Mouse (Mus musculus): ENCODE measurements around the gene Nphs1.
"Not testable (repeated sequence)": the region's sequence is repeated elsewhere in the genome, so short reads cannot be mapped to it uniquely, and the experiment has no call there.

Nphs1 gene

DNA sequence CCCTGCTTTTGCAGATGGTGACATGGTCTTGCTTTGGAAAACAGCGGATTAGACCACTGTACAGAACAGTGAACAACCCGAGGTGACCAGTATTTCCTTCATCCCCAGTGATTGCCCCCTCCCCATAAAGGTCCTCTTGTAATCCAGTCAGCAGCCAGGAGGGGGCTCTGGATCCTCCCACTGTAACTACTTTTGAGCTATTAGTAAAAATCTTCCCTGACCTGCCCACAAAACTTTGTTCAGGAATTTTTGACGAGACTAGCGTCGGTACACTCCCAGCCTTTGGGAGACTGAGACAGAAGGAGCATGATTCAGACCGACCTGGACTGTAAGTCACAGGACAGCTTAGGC lies 32.8 kb downstream of the Nphs1 start:
- no peak for DNase-seq (ENCODE audit: low spot score in 2 of 2)

DNA sequence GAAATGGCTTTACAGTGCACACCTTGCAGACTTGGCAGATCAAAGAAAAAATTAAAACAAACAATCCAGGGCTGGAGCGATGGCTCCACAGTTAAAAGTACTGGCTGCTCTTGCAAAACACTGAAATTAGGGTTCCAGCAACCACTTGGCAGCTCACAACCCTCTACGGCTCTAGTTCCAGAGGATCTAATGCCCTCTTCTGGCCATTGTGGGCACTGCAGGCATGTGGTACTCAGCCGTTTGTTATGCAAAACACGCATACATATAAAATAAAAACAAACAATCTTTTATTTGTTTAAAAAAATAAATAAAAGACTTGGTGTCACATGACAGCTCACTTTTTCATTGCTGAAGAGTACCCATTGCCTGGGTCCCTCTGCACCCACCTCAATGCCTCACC lies 34.6 kb downstream of the Nphs1 start:
- peak; percentile 45 to 65 for DNase-seq (ENCODE audit: low spot score in 2 of 2)

DNA sequence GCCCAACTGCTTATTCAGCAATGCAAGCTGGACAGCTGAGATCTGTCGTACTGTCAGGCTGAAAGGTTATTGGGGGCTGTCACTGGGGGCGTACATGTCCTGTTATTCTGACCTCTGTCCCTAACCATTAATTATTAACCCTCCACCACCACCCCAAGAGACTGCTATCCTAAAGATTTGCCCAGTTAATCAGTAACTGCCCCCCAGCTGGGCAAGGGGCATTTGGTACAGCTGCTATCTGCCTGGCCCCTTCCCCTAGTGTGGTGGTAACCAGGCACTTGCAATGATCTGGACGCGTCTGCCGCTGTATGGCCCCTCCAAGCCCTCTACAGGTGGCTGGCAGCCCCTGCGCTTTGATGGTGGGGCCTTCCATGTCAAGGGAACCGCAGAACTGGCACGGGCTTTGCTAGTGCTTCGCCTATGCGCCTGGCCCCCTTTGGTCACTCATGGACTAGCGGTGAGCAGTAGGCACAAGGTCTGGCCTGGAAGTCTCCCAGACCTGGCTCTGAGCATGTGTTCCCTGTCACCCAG lies 35.4 kb downstream of the Nphs1 start, which contains the start of gene Prodh2:
Gene Prodh2 (plus strand): TSS at position 222 of the 531 bp plus-strand sequence.
- DNase-seq (ENCODE audit: low spot score in 2 of 2): no peak

DNA sequence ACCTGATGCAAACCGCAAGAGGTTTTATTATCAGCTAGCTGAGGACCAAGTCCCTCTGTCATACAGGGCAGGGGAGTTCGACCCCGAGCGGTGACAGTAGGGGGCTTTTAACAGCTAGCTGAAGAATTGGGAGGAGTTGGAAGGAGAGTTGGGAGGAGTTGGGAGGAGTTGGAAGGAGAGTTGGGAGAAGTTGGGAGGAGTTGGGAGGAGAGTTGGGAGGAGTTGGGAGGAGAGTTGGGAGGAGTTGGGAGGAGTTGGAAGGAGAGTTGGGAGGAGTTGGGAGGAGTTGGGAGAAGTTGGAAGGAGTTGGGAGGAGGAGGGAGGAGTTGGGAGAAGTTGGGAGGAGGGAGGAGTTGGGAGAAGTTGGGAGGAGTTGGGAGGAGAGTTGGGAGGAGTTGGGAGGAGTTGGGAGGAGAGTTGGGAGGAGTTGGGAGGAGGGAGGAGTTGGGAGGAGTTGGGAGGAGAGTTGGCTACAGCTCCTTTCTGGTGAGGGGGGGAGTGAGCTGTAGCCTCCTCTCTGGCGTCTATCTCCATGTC lies 37.5 kb downstream of the Nphs1 start:
- not testable (repeated sequence) for DNase-seq (ENCODE audit: low spot score in 2 of 2)

DNA sequence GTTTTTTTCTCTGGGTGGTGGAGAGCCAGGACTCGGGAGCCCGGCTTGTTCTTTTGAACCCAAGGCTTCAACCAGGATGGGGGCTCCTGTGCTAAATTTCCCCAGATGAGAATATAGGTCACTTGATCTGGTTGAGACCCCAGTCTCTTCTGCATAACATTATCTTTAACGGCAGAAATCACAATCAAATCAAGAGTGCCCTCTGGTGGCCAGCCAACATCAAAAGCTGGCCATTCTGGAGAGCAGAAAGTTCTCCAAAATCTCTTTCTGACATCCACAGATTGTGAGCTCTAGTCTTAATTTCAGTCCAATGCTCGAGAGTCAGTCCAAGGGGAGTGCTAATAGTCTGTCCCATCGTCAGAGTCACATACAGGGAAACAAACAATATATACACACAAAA lies 43.0 kb downstream of the Nphs1 start:
- DNase-seq (ENCODE audit: low spot score in 2 of 2): not testable (repeated sequence)

DNA sequence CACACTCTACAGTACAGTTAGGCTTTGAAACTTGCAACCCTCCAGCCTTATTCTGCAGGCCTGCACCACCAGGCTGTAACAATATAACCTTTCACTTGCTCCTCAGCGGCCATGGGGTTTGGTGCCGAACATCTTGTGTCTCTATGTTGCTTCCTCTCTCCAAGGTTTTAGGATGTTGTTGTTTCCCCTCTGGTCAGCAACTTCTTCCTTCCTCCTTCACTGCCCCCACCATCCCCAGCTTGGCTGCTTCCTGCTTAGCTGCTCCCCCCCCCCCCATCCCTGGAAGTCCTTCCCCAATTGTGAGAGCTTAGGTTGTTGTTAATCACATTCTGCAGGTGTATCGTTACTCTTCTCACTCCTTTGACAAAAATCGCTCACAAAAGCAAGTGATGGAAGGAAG lies 49.9 kb downstream of the Nphs1 start:
- DNase-seq (ENCODE audit: low spot score in 2 of 2): no peak

DNA sequence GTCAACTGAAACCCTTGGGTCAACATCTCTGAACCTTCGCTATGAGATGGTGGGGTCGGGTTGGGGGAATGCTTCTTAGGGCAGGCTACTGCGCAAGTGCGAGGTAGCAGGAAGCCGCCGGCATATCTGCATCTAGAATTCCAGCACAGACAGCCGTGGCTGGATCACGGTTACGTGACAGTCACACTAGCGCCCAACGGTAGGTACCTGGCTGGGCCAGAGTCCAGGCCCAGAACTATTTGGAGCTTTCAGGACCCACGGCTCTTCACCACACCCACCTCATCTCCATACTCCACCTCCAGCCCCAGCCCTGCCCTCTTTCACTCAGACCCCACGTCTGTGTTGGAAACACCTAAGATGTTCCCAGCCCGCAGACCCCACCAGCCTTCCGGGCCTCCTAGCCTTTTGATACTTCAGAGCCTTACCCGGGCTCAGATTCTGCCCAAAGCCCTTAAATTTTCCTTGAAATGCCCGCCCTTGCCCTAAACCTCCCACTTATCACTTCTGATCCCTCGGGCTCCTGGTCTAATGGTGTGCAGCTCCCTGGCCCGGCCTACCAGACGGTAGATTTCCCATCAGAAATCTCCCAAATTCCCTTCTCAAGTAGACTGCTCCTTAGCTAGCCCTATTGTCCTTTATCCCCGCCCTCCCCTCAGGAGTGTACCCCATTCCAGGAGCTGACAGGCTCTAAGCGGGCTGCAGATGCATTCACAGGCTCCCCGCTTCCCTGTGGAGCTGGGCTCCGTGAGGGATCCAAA lies 57.1 kb downstream of the Nphs1 start:
- DNase-seq (ENCODE audit: low spot score in 2 of 2): no peak

DNA sequence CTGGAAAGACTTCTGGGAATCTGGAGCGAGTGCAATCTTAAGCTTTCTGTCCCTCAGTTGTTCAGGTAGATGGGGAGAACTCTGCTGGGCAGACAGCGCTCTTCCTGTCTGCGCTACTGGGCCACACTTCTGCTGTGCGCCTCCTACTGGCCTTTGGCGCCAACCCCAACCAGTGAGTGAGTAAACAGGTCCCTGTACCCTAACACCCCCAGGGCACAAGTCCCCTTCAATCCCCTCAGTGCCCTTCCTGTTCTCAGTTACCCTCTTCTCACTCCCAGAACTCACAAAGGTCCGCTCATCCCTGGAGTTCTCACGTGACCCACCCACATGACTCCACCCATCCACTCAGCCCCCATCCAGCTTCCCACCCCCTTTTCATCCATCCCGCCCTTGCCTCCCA lies 60.2 kb downstream of the Nphs1 start:
- DNase-seq (ENCODE audit: low spot score in 2 of 2): no peak

DNA sequence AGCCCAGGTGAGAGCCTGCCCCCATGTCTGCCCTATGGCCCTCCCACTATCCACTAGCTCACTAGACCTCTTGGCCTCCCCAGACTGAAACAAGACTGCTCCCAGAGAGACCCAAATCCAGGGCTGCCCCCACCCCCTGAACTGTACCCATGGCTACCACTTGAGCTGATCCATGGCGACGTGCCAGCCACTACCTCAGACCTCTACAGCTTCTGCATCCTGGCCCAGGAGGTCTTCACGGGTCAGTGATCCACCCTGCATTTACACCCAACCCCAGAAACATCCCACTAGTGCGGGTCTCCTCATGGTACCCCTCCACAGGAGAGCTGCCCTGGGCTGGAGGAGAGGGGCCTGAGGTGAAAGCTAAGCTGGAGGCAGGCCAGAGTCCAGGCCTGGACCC lies 62.3 kb downstream of the Nphs1 start:
- DNase-seq (ENCODE audit: low spot score in 2 of 2): no peak

DNA sequence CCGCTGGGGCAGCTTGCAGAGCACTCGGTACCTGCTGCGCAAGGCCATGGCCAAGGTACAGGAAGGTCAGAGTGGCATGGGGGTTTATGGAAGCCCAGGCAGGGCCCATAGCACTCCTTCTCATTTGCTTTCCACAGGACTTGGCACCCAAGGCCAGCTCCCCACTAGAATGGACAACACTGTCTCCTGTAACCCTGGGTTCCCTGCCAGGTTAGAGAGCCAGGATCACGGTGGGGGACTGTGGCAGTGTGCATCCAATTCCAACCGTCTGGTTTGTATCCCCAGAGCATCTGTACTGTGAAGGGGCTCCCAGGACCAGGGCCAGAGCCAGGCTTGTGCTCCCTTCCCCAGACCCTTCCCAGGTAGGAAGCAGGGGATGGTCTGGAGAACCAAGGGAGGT lies 62.7 kb downstream of the Nphs1 start:
- no peak for DNase-seq (ENCODE audit: low spot score in 2 of 2)

DNA sequence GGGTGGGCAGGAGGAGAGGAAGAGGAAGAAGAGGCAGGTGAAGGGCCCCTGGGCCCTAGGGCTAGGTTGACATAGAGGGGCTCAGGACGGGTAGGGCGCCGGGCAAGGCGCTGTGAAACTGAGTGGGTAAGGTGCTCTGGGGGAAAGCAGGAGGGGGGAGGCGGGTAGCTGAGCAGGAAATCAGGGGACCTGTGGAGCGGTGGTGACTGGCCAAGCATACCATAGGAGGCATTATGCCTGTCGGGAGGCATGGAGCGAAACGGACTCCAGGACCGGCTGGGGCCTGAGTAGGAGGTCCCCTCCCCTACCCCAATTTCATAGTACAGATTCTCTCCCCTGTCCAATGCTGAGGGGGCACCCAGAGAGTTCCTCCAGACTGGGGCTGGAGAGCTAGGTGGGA lies 64.8 kb downstream of the Nphs1 start:
- DNase-seq (ENCODE audit: low spot score in 2 of 2): no peak

DNA sequence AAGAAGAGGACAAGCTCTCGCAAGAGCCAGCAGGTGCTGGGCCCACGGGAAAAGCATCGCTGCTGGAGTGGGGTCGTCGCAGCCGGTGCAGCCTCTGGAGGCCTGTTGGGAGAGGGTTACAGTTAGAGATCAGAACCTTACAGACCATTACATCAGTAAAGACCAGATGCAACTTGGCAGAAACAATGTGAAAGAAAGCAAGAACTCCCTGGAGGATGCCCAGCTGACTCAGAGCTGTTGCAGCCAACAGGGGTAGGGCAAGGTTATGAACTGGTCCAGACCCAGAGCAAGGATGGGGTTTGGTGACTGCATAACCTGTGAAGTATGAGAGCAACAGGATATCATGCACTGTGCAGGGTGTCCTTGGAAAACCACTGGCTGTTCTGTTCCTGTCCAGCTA lies 66.4 kb downstream of the Nphs1 start:
- no peak for DNase-seq (ENCODE audit: low spot score in 2 of 2)

DNA sequence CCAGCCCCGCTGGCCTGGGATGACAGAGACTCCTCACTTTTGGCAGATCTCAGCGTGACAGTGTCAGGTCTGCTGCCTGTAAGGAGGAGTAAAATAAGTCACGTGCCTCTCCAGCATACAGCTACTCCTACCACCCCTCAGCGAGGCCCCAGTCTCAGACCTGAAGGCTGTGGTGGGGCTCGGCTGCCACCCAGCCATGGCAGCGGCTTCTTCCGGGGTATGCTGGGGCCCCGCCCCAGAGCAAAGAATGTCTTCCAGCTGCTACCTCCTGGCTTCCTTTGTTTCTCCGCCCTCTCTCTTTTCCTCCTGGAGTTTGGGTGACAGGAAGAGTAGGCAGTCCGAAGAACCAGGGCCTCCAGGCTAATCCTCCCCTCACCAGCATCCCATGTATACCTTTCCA lies 67.8 kb downstream of the Nphs1 start:
- DNase-seq (ENCODE audit: low spot score in 2 of 2): no peak

DNA sequence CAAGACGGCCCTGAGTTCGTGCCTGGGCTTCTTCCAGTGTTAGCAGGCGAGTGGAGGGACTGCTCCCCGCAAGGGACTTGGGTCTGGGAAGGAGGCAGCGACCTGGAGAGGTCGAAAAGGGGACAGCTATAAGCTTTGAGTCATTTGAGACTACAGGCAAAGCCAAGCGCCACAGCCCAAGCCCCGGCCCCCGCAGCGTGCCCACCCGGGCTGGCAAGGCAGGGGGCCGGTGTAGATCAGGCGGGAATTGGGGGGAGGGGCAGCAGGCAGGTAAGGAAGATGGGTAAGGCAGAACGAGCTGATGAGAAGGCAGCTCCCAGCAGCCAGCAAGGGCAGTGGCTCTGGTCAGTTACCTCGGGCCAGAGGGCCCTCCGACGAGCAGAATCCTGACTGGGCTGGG lies 68.3 kb downstream of the Nphs1 start:
- DNase-seq (ENCODE audit: low spot score in 2 of 2): no peak

DNA sequence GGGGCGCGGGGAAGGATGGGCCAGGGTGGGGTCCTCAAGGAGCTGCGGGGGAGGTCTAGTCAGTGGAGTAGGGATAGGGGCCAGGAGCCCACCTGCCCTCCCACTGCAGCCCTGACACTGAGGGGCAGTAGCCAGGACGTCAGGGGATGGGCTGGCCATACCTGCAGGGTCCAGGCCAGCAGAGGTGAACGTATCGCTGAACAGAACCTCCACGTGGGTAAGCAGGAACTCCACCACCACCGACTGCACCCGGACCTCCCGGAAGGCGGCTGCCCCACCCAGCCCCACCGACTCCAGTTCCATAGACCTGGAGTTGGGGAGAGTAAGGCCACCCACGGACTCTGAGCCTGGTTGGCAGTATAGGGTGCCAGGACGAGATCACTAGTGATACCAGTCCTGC lies 68.9 kb downstream of the Nphs1 start:
- DNase-seq (ENCODE audit: low spot score in 2 of 2): no peak

DNA sequence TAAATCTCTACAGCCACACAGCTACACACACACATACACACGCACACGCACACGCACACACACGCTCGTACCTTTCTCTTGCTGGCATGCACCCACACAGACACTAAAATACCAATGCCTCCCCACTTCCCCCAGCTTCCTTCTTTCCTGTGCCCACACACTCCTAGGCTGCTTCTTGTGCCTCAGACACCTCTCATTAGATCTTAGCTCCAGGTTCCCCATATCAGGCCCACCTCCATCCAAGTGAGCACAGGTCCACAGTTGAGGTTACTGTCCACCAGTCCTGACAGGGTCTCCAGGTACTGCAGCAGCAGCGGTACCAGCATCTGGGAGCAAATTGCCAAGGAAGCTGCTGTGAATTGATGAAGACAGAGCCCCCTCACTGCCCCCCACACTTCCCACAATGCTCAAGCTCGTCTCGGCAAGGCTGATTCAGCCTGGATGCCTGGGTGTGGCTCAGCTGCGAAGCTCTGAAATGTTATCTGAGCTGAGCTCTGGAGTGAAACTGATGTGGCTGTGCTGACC lies 73.2 kb downstream of the Nphs1 start:
- DNase-seq (ENCODE audit: low spot score in 2 of 2): no peak

DNA sequence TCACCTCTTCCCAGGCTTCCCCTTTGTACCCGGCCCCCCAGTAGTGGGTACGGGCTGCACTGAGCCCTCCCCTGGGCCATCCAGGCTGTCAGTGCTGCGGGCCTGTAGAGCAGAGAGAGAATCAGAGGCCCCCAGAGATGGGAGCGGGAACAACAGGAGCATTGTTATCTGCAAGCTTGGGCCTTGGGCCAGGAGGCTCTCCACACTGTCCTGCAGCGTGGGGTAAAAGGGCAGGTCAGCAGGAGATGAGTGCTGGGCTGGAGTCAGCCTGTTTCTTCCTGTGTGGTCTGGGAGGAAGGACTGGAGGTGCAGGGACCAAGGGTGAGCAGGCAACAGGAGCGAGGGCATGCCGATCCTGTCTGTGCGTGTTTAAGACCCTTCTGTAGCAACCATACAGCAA lies 74.8 kb downstream of the Nphs1 start:
- DNase-seq (ENCODE audit: low spot score in 2 of 2): no peak

DNA sequence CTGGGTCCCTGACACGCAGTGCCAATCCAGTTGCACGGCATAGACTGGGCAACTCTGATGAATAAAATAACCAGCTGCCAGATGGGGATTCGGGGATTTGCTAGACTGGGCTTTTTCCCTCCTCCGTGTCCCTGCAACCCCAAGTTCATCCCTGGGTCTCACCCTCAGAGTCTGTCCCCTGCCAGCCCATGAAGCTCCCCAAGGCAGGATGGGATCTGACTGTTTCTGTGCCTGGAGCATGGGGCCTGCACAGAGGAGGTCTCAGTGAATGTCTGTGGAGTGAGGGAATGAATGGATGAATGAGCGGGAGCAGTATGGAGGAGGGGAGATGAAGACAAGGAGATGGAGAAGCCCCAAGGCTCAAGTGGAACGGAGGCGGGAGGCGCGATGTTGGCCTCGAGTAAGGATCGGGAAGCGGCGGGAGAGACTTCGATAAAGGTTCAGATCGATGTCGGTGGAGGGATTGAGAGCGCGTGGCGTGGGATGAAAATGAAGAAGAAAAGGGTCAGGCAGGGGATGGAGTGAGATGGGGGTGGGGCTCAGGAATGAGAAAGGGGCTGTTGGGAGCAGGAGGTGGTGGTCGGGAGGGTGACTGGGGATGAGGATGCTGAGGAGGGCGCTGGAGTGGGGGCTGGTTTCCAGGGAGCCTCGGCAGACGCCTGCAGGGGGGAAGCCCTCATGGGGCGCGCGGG lies 76.0 kb downstream of the Nphs1 start:
- no peak for DNase-seq (ENCODE audit: low spot score in 2 of 2)

DNA sequence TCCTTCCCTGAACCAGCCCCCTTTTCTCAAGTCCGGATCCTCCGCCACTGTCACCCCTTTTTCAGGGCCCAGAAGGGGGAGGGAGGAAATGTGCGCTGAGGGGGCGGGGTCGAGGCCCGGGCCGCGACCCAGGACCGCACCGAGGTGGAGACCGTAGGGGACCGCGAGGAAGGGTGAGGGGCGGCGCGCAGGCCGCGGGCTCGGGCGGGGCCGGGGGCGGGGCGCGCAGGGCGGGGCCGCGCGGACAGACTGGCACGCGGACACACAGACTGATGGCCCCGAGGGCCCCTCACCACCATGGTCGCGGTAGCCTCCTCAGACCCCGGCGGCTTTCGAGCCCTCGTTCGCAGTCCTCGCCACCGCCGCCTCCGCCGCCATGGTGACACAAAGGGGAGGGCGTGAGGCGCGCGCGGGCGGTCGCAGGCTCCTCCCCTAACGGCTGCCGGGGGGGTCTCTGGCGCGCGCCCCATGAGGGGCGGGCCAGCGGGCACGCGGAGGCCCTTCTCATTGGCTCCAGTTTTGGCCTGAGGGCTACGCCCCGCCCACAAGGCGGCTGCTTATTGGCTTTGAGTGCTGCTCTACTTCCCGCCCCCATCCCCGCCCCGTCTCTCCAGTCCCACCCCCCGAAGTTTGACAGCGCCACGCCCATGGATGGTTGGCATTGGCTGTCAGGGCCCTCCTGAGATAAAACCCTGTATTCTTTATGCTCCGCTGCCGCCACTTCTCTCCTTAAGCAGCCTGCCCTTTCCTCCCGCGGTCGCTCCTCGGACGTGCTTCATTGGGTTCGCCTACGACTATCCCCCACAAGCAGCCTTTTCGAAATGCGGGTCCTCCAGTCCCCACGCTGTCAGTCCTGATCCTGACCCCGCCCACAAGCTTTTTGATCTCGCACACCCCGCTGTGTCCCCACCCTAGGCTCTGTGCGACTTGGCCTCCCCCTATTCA lies 76.8 kb downstream of the Nphs1 start, which contains the start of gene Arhgap33:
Gene Arhgap33 (minus strand): TSS at position 428 of the 945 bp plus-strand sequence.
- peak; percentile 90 for DNase-seq (ENCODE audit: low spot score in 2 of 2)
